Mouse (Mus musculus) gastrocnemius, postnatal 14 days (tissue): ENCODE measurements around the gene Lyl1. TPM values are rescaled to one million over a fixed set of nuclear protein-coding genes. Genes with fewer than 3 reads are reported as not detected.

ENCODE experiments used
- total RNA-seq, 2 experiments: library from RNA; stranded (reverse); gene quantifications; 2 replicates each; pipeline ENCODE4 v1.2.3; 2021

Gene Lyl1
- total RNA-seq, 2 experiments from 2014 or later: 2.7 to 2.9 TPM

Other genes with a start within 250 kb of the Lyl1 start
- 10 to 100 TPM; 10.5 to 10.8 TPM for gene Ier2, start 38.6 kb upstream of the Lyl1 start, total RNA-seq
- 10 to 100 TPM; 26.0 to 36.2 TPM for gene Trmt1, start 15.2 kb upstream of the Lyl1 start, total RNA-seq
- gene Nacc1, start 13.6 kb upstream of the Lyl1 start, total RNA-seq: 10 to 100 TPM; 25.7 to 33.6 TPM
- gene G430095P16Rik, start 21.6 kb downstream of the Lyl1 start, total RNA-seq: 1 to 10 TPM in 1 of 2 experiments, under 1 TPM in 1; 0.66 to 1.1 TPM
- gene Nfix, start 98.9 kb downstream of the Lyl1 start, total RNA-seq: 100 to 1,000 TPM; 531 to 566 TPM
- gene Dand5, start 121.4 kb downstream of the Lyl1 start, total RNA-seq: 1 to 10 TPM; 6.0 to 7.2 TPM
- gene Gadd45gip1, start 130.1 kb downstream of the Lyl1 start, total RNA-seq: 10 to 100 TPM; 28.4 to 28.8 TPM
- gene Rad23a, start 139.2 kb downstream of the Lyl1 start, total RNA-seq: 100 to 1,000 TPM; 122 to 124 TPM
- gene Calr, start 145.5 kb downstream of the Lyl1 start, total RNA-seq: 100 to 1,000 TPM; 197 to 229 TPM
- gene Farsa, start 155.5 kb downstream of the Lyl1 start, total RNA-seq: 10 to 100 TPM; 24.8 to 25.5 TPM
- gene Syce2, start 170.7 kb downstream of the Lyl1 start, total RNA-seq: 1 to 10 TPM; 2.1 to 2.6 TPM
- gene Gcdh, start 192.5 kb downstream of the Lyl1 start, total RNA-seq: 10 to 100 TPM; 23.3 to 30.0 TPM
- under 1 TPM in 1 of 2 experiments, not detected in 1; 0.23 TPM for gene Klf1, start 200.5 kb downstream of the Lyl1 start, total RNA-seq
- 1 to 10 TPM; 5.7 to 6.9 TPM for gene Dnase2a, start 207.1 kb downstream of the Lyl1 start, total RNA-seq
- under 1 TPM in 1 of 2 experiments, not detected in 1; 0.07 TPM for gene Mast1, start 235.9 kb downstream of the Lyl1 start, total RNA-seq
- gene Rtbdn, start 245.5 kb downstream of the Lyl1 start, total RNA-seq: not detected